Mouse (Mus musculus) liver, embryonic 11.5 days (tissue): Measurements from ENCODE around the gene N4bp2l2. TPM values are rescaled to one million over a fixed set of nuclear protein-coding genes. Genes with fewer than 3 reads are reported as not detected.

Experiments
- ATAC-seq: fragments of 200-750 bp; cut with Nextera tagmentation; replicated peaks from 2 replicates; pipeline ENCODE4 v1.8.0; 2017; ENCODE audit warnings: moderate number of reproducible peaks, mild to moderate bottlenecking, moderate TSS enrichment, moderate library complexity; ENCODE audit not compliant: low FRiP score
- DNase-seq: peaks from one replicate; pipeline ENCODE4 v3.0.0-alpha.2; 2017; ENCODE audit warnings: low spot score
- H3K27ac ChIP-seq: fragments of 300-500 bp; sonication (generic); 2 replicates; pipeline ENCODE4 v1.5.1; 2014; ENCODE audit warnings: mild to moderate bottlenecking, low read depth, low read length, control low read depth
- H3K27me3 ChIP-seq: fragments of 300-500 bp; sonication (generic); replicated peaks from 2 replicates; pipeline ENCODE4 v1.6.1; 2014; ENCODE audit warnings: low read length, mixed read lengths; ENCODE audit not compliant: control insufficient read depth, insufficient read depth
- H3K36me3 ChIP-seq: fragments of 300-500 bp; sonication (generic); 2 replicates; pipeline ENCODE4 v1.6.1; 2014; ENCODE audit warnings: mild to moderate bottlenecking, low read length, moderate library complexity, mixed read lengths; ENCODE audit not compliant: control insufficient read depth, insufficient read depth
- H3K4me1 ChIP-seq: fragments of 300-500 bp; sonication (generic); replicated peaks from 2 replicates; pipeline ENCODE4 v1.6.1; 2014; ENCODE audit warnings: low read length, mixed read lengths; ENCODE audit not compliant: control insufficient read depth, insufficient read depth
- H3K4me2 ChIP-seq: fragments of 300-500 bp; sonication (generic); 2 replicates; pipeline ENCODE4 v1.6.1; 2014; ENCODE audit warnings: mild to moderate bottlenecking, control low read depth, moderate library complexity
- H3K4me3 ChIP-seq: fragments of 300-500 bp; sonication (generic); 2 replicates; pipeline ENCODE4 v1.5.1; 2014; ENCODE audit warnings: low read depth, low read length, control low read depth
- H3K9ac ChIP-seq: fragments of 300-500 bp; sonication (generic); 2 replicates; pipeline ENCODE4 v1.6.1; 2014; ENCODE audit warnings: low read depth, low read length, control low read depth
- H3K9me3 ChIP-seq: fragments of 300-500 bp; sonication (generic); 2 replicates; pipeline ENCODE4 v1.6.1; 2016; ENCODE audit warnings: low read length, inconsistent platforms, mixed read lengths; ENCODE audit not compliant: control insufficient read depth
- WGBS: fragments of 180-500 bp; shearing (Covaris S2); extraction: QIAGEN DNeasy Blood & Tissue Kit; methylation state at CpG from one replicate; pipeline ENCODE4 v1.1.7; 2014; 5-methylcytosine and 5-hydroxymethylcytosine counted together
- polyA plus RNA-seq: library from polyadenylated mRNA; unstranded; fragments of >200 nt; fragmentation: Nextera tagmentation; extraction: Ambion mirVana; gene quantifications from 2 replicates; pipeline ENCODE4 v1.2.1, GENCODE M21; 2014

N4bp2l2 gene
- polyA plus RNA-seq, 1 experiment from 2014 or later: 50.2 TPM

GRCm38 (mm10) chr5:150625528-150625927 lies 40.5 kb downstream of the N4bp2l2 start:
- no peak for DNase-seq
- Histone ChIP-seq H3K4me2 (no peak overlapping the region), H3K27me3 (no peaks in the 10 kb centered on the region), H3K4me1 (no peaks in the 10 kb centered on the region), H3K4me3 (no peak overlapping the region), H3K9ac (no peak overlapping the region), H3K36me3 (no peaks in the 10 kb centered on the region), H3K9me3 (no peaks in the 10 kb centered on the region), H3K27ac (no peak overlapping the region)
- 74% methylated on average over 7 of the region's 7 CpGs for WGBS
- no peak for ATAC-seq

- no peak overlapping the region for H3K27ac ChIP-seq
- no peaks in the 10 kb centered on the region for H3K4me1 ChIP-seq
- peak; percentile 17 for DNase-seq
Measured at GRCm38 (mm10) chr5:150622792-150623191, 43.2 kb downstream of the N4bp2l2 start.

GRCm38 (mm10) chr5:150621592-150621991 lies 44.4 kb downstream of the N4bp2l2 start:
- Histone ChIP-seq H3K36me3 (no peaks in the 10 kb centered on the region), H3K9me3 (no peaks in the 10 kb centered on the region), H3K4me3 (no peak overlapping the region), H3K4me1 (no peaks in the 10 kb centered on the region), H3K9ac (no peak overlapping the region), H3K27me3 (no peaks in the 10 kb centered on the region), H3K4me2 (no peak overlapping the region), H3K27ac (no peak overlapping the region)
- DNase-seq (peak; percentile 5), ATAC-seq (no peak)
- 46% methylated on average over 3 of the region's 3 CpGs for WGBS

More at GRCm38 (mm10) chr5:150622792-150623191, 43.2 kb downstream of the N4bp2l2 start:
- H3K4me2 ChIP-seq: no peak overlapping the region
- 55% methylated on average over 1 of the region's 1 CpGs for WGBS
- no peak for ATAC-seq
- H3K27me3 ChIP-seq: no peaks in the 10 kb centered on the region
- no peak overlapping the region for H3K9ac ChIP-seq
- no peaks in the 10 kb centered on the region for H3K9me3 ChIP-seq
- H3K4me3 ChIP-seq: no peak overlapping the region
- no peaks in the 10 kb centered on the region for H3K36me3 ChIP-seq

- 81% methylated on average over 7 of the region's 7 CpGs for WGBS
- no peaks in the 10 kb centered on the region for H3K36me3 ChIP-seq
- no peaks in the 10 kb centered on the region for H3K4me1 ChIP-seq
- H3K4me2 ChIP-seq: no peak overlapping the region
- no peaks in the 10 kb centered on the region for H3K27me3 ChIP-seq
- no peaks in the 10 kb centered on the region for H3K9me3 ChIP-seq
- ATAC-seq: no peak
- no peak overlapping the region for H3K4me3 ChIP-seq
- no peak for DNase-seq
- no peak overlapping the region for H3K27ac ChIP-seq
- H3K9ac ChIP-seq: no peak overlapping the region
Measured at GRCm38 (mm10) chr5:150620588-150621135, 45.3 kb downstream of the N4bp2l2 start.

GRCm38 (mm10) chr5:150618599-150619355 lies 47.2 kb downstream of the N4bp2l2 start:
- Histone ChIP-seq H3K36me3 (no peaks in the 10 kb centered on the region), H3K9ac (no peak overlapping the region), H3K27me3 (no peaks in the 10 kb centered on the region), H3K4me1 (no peaks in the 10 kb centered on the region), H3K4me2 (no peak overlapping the region), H3K4me3 (no peak overlapping the region), H3K9me3 (no peaks in the 10 kb centered on the region), H3K27ac (no peak overlapping the region)
- ATAC-seq (no peak), DNase-seq (no peak)
- WGBS: 89% methylated on average over 10 of the region's 10 CpGs

GRCm38 (mm10) chr5:150616731-150617130 lies 49.3 kb downstream of the N4bp2l2 start:
- ATAC-seq: no peak
- H3K4me2 ChIP-seq: no peak overlapping the region
- 67% methylated on average over 3 of the region's 3 CpGs for WGBS

GRCm38 (mm10) chr5:150616216-150616615 lies 49.8 kb downstream of the N4bp2l2 start:
- Histone ChIP-seq H3K4me2 (no peak overlapping the region), H3K27me3 (no peaks in the 10 kb centered on the region), H3K9ac (no peak overlapping the region), H3K4me3 (no peak overlapping the region), H3K4me1 (no peaks in the 10 kb centered on the region), H3K36me3 (no peaks in the 10 kb centered on the region), H3K9me3 (no peaks in the 10 kb centered on the region), H3K27ac (no peak overlapping the region)
- DNase-seq (no peak), ATAC-seq (no peak)
- 89% methylated on average over 2 of the region's 2 CpGs for WGBS

More at GRCm38 (mm10) chr5:150616731-150617130, 49.3 kb downstream of the N4bp2l2 start:
- Histone ChIP-seq H3K9me3 (no peaks in the 10 kb centered on the region), H3K36me3 (no peaks in the 10 kb centered on the region), H3K9ac (no peak overlapping the region), H3K4me3 (no peak overlapping the region), H3K27ac (no peak overlapping the region), H3K4me1 (no peaks in the 10 kb centered on the region), H3K27me3 (no peaks in the 10 kb centered on the region)
- DNase-seq: peak; percentile 12

GRCm38 (mm10) chr5:150614054-150614453 lies 51.9 kb downstream of the N4bp2l2 start:
- DNase-seq (no peak), ATAC-seq (no peak)
- H3K4me2 ChIP-seq: no peak overlapping the region
- 71% methylated on average over 2 of the region's 2 CpGs for whole genome bisulfite sequencing
- H3K27ac ChIP-seq: no peak overlapping the region
- no peaks in the 10 kb centered on the region for H3K4me1 ChIP-seq
- H3K9me3 ChIP-seq: no peaks in the 10 kb centered on the region
- H3K9ac ChIP-seq: no peak overlapping the region
- H3K27me3 ChIP-seq: no peaks in the 10 kb centered on the region
- no peaks in the 10 kb centered on the region for H3K36me3 ChIP-seq
- H3K4me3 ChIP-seq: no peak overlapping the region

GRCm38 (mm10) chr5:150611697-150612096 lies 54.3 kb downstream of the N4bp2l2 start:
- H3K27ac ChIP-seq: no peak overlapping the region
- ATAC-seq: peak; percentile 33; the same call in 1 of the 2 replicates
- WGBS: 40% methylated on average over 12 of the region's 12 CpGs
- no peaks in the 10 kb centered on the region for H3K36me3 ChIP-seq
- no peak overlapping the region for H3K4me2 ChIP-seq
- H3K4me3 ChIP-seq: no peak overlapping the region
- H3K4me1 ChIP-seq: no peaks in the 10 kb centered on the region
- H3K9ac ChIP-seq: no peak overlapping the region
- no peaks in the 10 kb centered on the region for H3K27me3 ChIP-seq
- H3K9me3 ChIP-seq: no peaks in the 10 kb centered on the region
- no peak for DNase-seq
